Mouse (Mus musculus): ENCODE results near the gene Creld2.

Gene Creld2

DNA sequence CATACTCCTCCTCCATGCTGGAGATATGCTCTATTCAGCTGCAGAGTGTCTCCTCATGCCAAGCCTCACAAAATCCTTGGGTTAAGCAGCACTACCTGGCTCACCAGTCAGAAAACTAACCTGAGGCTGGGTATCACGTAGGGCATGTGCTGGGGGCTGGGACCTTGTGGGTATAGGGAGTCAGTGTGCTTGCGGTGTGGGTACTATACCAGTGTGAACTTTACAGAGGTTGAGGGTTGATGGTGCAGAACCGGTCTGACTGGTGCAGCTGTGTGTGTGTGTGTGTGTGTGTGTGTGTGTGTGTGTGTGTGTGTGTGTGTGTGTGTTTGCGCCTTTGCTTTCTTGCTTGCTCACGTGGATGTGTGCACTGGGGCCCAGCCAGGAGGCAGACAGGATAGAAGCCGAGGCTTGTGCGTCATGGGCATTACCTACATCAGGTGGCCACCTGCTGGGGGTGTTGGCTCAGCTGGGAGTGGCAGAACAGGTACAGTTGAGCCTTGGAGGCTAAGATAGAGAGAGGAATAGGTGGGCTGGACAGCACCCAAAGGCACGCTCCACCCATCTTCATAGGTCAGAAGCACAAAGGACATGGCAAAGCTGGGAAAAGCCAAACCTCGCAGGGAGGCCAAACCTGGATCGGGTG lies 32.2 kb downstream of the Creld2 start:
- DNase-seq (ENCODE audit: extremely low spot score, low read depth, low spot score), result no peak

GRCm38 (mm10) chr15:88853106-88853505 lies 33.7 kb downstream of the Creld2 start:
- no peak for DNase-seq (ENCODE audit: extremely low spot score, low read depth, low spot score)

DNA sequence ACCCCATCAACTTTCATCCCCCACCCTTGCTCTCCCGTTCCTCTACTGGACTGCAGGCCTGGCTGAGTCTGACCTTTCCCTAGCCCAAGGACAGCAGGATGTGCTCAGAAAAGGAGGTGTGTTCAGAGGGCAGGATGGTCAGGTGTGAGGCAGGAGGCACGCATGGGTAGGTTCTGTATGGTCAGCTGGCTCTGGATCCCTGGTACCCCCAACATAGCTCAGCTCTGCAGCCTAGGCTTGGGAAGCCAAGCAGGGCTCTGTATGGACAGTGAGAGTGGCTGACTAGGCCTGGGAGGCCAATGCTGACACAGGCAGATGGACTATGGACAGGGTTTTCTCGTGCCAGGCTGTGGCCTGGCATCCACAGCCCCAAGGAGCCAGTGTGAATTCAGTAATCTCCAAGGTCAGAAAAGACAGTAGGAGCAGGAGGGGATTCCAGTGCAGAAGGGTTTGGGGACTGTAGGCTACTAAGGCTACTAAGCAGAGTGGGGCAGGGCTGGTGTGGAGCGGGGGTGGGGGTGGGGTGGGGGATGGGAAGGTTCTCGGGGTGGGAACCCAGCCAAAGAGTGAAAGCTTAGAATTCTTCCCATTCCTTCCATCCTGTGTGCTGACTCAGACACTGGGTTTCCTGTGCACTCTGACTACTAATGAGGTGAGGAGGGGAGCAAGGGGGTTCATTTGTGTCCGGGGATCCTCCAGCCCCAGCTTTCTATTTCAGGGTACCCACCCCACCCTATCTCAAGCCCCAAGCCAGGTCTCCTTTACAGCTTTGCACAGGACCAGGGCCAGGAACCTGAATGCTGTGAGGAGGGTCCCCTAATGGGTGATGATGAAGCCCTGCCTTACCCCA lies 34.9 kb downstream of the Creld2 start:
- no peak for DNase-seq (ENCODE audit: extremely low spot score, low read depth, low spot score)

- no peak for DNase-seq (ENCODE audit: extremely low spot score, low read depth, low spot score)
Observed at GRCm38 (mm10) chr15:88854969-88855830, 35.8 kb downstream of the Creld2 start.

DNA sequence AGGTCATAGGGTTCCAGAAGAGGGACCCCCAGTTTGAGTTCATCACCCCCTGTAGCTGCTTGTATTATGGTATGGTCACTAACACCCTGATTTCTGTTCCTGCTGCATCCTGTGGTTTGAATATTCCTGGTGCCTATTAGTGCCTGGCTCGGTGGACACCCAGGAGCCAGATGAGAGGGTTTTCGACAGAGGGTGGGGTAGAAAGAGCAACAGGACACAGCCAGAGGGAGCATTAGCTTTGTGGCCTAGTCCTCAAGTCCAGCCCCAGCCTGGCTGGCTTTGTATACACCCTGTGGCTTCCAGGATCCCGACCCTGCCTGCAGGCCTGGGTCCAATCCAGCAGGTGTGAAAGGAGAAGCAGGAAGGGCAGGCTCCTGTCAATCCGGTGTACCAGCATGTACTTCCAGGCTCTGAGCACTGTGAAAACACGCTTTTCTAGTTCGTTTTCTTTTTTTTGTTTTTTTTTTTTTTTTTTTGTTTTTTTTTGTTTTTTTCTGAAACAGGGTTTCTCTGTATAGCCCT lies 36.5 kb downstream of the Creld2 start:
- no peak for DNase-seq (ENCODE audit: extremely low spot score, low read depth, low spot score)

- DNase-seq (ENCODE audit: extremely low spot score, low read depth, low spot score), result no peak
Observed at GRCm38 (mm10) chr15:88856613-88857012, 37.2 kb downstream of the Creld2 start.

GRCm38 (mm10) chr15:88857361-88857760 lies 37.9 kb downstream of the Creld2 start:
- DNase-seq (ENCODE audit: extremely low spot score, low read depth, low spot score), result no peak

GRCm38 (mm10) chr15:88858141-88858541 lies 38.7 kb downstream of the Creld2 start:
- DNase-seq (ENCODE audit: extremely low spot score, low read depth, low spot score), result no peak

DNA sequence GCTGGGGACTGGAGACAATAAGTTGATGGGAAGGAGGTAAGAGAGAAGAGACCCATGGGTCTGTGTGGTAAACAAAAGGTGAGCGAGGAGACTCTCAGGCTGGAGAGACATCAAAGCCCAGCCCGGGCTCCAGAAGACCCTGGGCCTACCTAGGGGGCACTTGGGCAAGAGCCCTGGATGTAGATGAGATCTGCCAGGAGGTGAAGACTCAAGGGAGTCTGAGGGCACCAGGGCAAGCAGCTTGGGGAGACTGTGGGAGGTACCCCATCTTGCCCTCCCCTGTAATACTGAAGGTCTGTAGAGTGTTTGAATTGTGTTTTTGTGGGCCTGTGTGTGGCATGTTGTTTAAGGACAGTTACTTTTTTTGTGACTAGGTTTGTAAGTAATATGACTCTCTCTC lies 39.3 kb downstream of the Creld2 start:
- DNase-seq (ENCODE audit: extremely low spot score, low read depth, low spot score), result no peak

DNA sequence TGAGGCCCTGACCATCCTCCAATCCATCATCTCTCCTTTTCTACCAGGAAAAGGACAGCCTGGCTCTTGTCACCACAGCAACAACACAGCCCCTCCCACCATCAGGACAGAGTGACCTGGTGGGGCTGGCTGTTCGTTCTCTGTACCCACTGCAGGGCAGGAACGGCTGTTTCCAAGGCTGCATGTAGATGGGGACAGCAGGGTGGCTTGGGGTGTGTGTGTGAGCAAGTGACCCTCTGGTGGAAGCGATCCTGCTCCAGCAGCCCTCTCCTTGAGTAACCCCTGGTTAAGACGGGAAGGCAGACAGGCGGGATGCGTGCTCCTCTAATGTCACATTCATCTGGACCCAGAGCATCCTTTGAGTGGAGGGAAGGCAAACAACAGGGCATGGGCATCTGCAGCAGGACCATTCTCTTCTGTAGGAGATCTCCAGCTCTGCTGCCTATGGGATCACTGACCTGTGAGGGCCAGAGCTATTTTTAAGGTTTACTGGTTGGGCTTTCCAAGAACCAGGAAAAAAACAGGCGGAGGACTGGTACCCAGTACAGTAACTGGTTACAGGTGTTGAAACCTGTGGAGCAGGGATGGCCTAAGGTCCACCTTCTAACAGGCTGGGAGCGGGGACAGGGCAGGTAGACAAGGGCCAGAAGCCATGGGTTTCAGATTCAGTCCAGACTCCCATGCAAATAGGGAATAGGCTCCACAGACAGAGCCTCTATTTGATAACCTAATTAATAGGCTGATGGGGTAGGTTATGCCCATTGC lies 39.9 kb downstream of the Creld2 start:
- no peak for DNase-seq (ENCODE audit: extremely low spot score, low read depth, low spot score)

- DNase-seq (ENCODE audit: extremely low spot score, low read depth, low spot score), result no peak
Observed at GRCm38 (mm10) chr15:88860781-88861180, 41.3 kb downstream of the Creld2 start.

DNA sequence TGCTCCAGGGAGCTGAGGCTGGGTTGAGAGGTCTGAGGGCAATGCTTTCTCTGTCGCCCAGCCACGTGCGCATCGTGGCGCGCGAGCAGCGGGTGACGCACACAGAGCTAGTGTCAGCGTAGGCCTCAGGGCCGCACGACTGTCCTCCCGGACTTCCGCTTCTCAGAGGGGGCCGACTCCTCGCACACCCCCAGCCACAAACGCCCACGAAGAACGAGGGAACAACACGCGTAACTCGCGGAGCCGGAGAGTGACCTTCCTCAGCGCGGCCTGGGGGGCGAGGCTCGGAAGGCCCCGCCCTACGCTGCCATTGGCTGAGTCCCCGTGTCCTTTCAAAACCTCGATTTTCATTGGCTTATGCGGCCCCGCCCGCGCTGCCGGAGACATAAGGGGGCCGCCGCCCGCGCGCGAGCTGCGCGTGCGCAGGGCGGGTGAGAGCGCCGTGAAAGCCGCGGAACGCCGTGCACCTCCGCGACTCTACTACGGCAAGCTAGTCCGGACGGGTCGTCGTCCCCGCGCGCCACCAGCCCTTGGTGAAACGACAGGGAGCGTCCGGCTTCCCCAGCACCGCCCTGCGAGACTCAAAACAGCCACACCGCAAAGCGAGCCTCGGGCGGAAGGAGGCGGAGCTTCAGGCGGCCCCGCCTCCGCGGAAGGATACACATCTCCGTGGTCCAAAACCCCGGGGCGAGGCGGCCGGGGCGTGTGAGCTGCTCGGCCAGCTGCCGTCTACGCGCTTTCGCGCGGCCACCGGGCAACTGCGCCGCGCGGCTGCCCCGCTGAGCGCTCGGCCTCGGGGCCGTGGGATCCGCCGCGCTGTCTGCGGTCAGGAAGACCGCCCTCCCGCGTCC lies 42.6 kb downstream of the Creld2 start, which contains the start of gene Pim3:
TSS of gene Pim3 (plus strand) at position 415 of the 851 bp plus-strand sequence.
- DNase-seq (ENCODE audit: extremely low spot score, low read depth, low spot score), result peak; percentile 81

GRCm38 (mm10) chr15:88862881-88863694 lies 43.6 kb downstream of the Creld2 start:
- DNase-seq (ENCODE audit: extremely low spot score, low read depth, low spot score), result no peak

- peak; percentile 73 for DNase-seq (ENCODE audit: extremely low spot score, low read depth, low spot score)
Observed at GRCm38 (mm10) chr15:88863695-88864231, 44.3 kb downstream of the Creld2 start.

DNA sequence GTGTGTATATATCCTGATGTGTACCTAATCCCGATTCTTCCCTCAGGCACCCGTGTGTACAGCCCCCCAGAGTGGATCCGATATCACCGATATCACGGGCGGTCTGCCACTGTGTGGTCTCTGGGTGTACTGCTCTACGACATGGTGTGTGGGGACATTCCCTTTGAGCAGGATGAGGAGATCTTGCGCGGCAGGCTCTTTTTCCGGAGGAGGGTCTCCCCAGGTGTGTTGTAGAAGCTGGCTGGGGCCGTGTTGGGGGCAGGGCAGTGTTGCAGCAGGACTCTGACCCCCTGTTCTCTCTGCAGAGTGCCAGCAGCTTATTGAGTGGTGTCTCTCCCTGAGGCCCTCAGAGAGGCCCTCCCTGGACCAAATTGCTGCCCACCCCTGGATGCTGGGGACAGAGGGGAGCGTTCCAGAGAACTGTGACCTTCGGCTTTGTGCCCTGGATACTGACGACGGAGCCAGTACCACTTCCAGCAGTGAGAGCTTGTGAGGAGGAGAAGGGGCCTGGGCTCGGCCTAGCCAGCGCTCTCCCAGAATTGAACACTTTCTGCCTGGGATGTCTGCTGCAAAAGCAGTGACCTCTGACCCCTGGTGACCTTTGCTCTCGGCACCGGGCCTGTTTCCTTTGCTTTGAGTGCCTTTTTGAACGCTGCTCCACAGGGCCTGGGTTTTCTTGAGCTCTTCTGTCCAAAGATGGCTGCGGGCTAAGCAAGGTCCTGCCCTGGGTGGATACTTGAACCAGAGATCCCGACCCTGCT lies 45.0 kb downstream of the Creld2 start:
- no peak for DNase-seq (ENCODE audit: extremely low spot score, low read depth, low spot score)

DNA sequence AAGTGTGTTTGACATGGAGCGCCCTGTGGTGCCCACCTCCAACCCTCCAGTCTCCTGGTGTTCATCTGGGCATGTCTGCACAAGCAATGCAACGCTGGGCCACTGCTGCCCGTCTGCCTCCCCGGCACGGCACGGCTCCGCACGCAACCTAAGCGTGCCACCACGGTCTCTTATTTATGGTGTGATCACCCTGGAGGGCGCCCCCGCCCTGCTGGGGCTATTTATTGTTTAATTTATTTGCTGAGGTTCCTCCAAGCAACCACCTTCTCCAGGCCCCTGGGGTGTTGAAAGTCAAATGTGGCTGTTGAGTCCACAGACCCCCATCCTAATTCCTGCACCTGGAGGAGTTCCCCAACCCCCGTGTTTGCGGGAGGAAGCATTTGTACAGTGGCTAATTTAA lies 45.6 kb downstream of the Creld2 start:
- no peak for DNase-seq (ENCODE audit: extremely low spot score, low read depth, low spot score)

GRCm38 (mm10) chr15:88865888-88866695 lies 46.6 kb downstream of the Creld2 start:
- DNase-seq (ENCODE audit: extremely low spot score, low read depth, low spot score), result no peak
